Mouse (Mus musculus): ENCODE results near the gene Slc22a23. TPM values are rescaled to one million over a fixed set of nuclear protein-coding genes. Genes with fewer than 3 reads are reported as not detected.

The Slc22a23 gene
- polyA plus RNA-seq, 1 experiment from 2014 or later = 5.5 TPM

GRCm38 (mm10) chr13:34298674-34299073 lies 46.3 kb downstream of the Slc22a23 start:
- Histone ChIP-seq H3K4me3 (no peak overlapping the region), H3K4me2 (no peak overlapping the region), H3K27ac (replicated peaks) (no peak overlapping the region), H3K9ac (no peak overlapping the region), H3K9me3 (no peaks in the 10 kb centered on the region), H3K36me3 (peaks cover 17% of the 10 kb centered on the region), H3K27me3 (replicated peaks) (no peaks in the 10 kb centered on the region), H3K4me1 (peaks cover 6% of the 10 kb centered on the region; the same call in 1 of the 2 replicates)
- whole genome bisulfite sequencing = 87% methylated on average over 5 of the region's 5 CpGs
- no peak for ATAC-seq (ENCODE audit: extremely low read depth, insufficient number of reproducible peaks, low FRiP score, low TSS enrichment)

GRCm38 (mm10) chr13:34298061-34298460 lies 46.9 kb downstream of the Slc22a23 start:
- WGBS = 89% methylated on average over 6 of the region's 6 CpGs
- H3K4me2 ChIP-seq = no peak overlapping the region
- ATAC-seq (ENCODE audit: extremely low read depth, insufficient number of reproducible peaks, low FRiP score, low TSS enrichment) = no peak
- no peak overlapping the region for H3K4me3 ChIP-seq
- no peaks in the 10 kb centered on the region for H3K9me3 ChIP-seq
- no peaks in the 10 kb centered on the region for H3K27me3 ChIP-seq (replicated peaks)
- H3K36me3 ChIP-seq = peaks cover 17% of the 10 kb centered on the region
- H3K9ac ChIP-seq = no peak overlapping the region
- H3K27ac ChIP-seq (replicated peaks) = no peak overlapping the region
- H3K4me1 ChIP-seq = peaks cover 6% of the 10 kb centered on the region; the same call in 1 of the 2 replicates

- Histone ChIP-seq H3K27ac (replicated peaks) (no peak overlapping the region), H3K4me1 (peaks cover 11% of the 10 kb centered on the region; the same call in 1 of the 2 replicates), H3K4me2 (no peak overlapping the region), H3K9me3 (no peaks in the 10 kb centered on the region), H3K4me3 (no peak overlapping the region), H3K9ac (no peak overlapping the region), H3K27me3 (replicated peaks) (no peaks in the 10 kb centered on the region), H3K36me3 (peaks cover 17% of the 10 kb centered on the region)
- no peak for ATAC-seq (ENCODE audit: extremely low read depth, insufficient number of reproducible peaks, low FRiP score, low TSS enrichment)
- 86% methylated on average over 12 of the region's 12 CpGs for WGBS
These were observed 49.1 kb downstream of the Slc22a23 start for GRCm38 (mm10) chr13:34295787-34296435.

- H3K4me3 ChIP-seq = no peak overlapping the region
- H3K27me3 ChIP-seq (replicated peaks) = no peaks in the 10 kb centered on the region
- no peak overlapping the region for H3K9ac ChIP-seq
- no peaks in the 10 kb centered on the region for H3K9me3 ChIP-seq
- H3K36me3 ChIP-seq = peaks cover 17% of the 10 kb centered on the region
- no peak for ATAC-seq (ENCODE audit: extremely low read depth, insufficient number of reproducible peaks, low FRiP score, low TSS enrichment)
- H3K4me2 ChIP-seq = no peak overlapping the region
- no peak overlapping the region for H3K27ac ChIP-seq (replicated peaks)
- WGBS = 50% methylated on average over 4 of the region's 4 CpGs
- H3K4me1 ChIP-seq = peaks cover 11% of the 10 kb centered on the region; the same call in 1 of the 2 replicates
These were observed 50.8 kb downstream of the Slc22a23 start for GRCm38 (mm10) chr13:34294212-34294611.

- ATAC-seq (ENCODE audit: extremely low read depth, insufficient number of reproducible peaks, low FRiP score, low TSS enrichment) = no peak
- Histone ChIP-seq H3K4me1 (peaks cover 27% of the 10 kb centered on the region), H3K36me3 (peaks cover 8% of the 10 kb centered on the region; the same call in 1 of the 2 replicates)
These were observed 52.9 kb downstream of the Slc22a23 start for GRCm38 (mm10) chr13:34292042-34292441.

GRCm38 (mm10) chr13:34290346-34290745 lies 54.6 kb downstream of the Slc22a23 start:
- WGBS = 78% methylated on average over 1 of the region's 1 CpGs
- ATAC-seq (ENCODE audit: extremely low read depth, insufficient number of reproducible peaks, low FRiP score, low TSS enrichment) = no peak
- Histone ChIP-seq H3K4me3 (no peak overlapping the region), H3K27me3 (replicated peaks) (no peaks in the 10 kb centered on the region), H3K4me2 (no peak overlapping the region), H3K9me3 (no peaks in the 10 kb centered on the region), H3K4me1 (peaks cover 32% of the 10 kb centered on the region), H3K9ac (no peak overlapping the region), H3K27ac (replicated peaks) (no peak overlapping the region), H3K36me3 (no peaks in the 10 kb centered on the region)

More at GRCm38 (mm10) chr13:34292042-34292441, 52.9 kb downstream of the Slc22a23 start:
- Histone ChIP-seq H3K27me3 (replicated peaks) (no peaks in the 10 kb centered on the region), H3K9ac (no peak overlapping the region), H3K4me3 (no peak overlapping the region), H3K27ac (replicated peaks) (no peak overlapping the region), H3K9me3 (no peaks in the 10 kb centered on the region), H3K4me2 (no peak overlapping the region)
- WGBS = 67% methylated on average over 2 of the region's 2 CpGs

- 90% methylated on average over 2 of the region's 2 CpGs for WGBS
These were observed 55.4 kb downstream of the Slc22a23 start for GRCm38 (mm10) chr13:34289567-34289966.

GRCm38 (mm10) chr13:34288129-34288528 lies 56.9 kb downstream of the Slc22a23 start:
- no peak overlapping the region for H3K4me2 ChIP-seq
- H3K27me3 ChIP-seq (replicated peaks) = no peaks in the 10 kb centered on the region
- no peaks in the 10 kb centered on the region for H3K9me3 ChIP-seq
- WGBS = 61% methylated on average over 2 of the region's 2 CpGs
- no peak overlapping the region for H3K4me3 ChIP-seq
- no peak for ATAC-seq (ENCODE audit: extremely low read depth, insufficient number of reproducible peaks, low FRiP score, low TSS enrichment)
- peaks cover 26% of the 10 kb centered on the region for H3K4me1 ChIP-seq
- no peak overlapping the region for H3K9ac ChIP-seq
- no peaks in the 10 kb centered on the region for H3K36me3 ChIP-seq
- no peak overlapping the region for H3K27ac ChIP-seq (replicated peaks)

More at GRCm38 (mm10) chr13:34289567-34289966, 55.4 kb downstream of the Slc22a23 start:
- no peak overlapping the region for H3K4me2 ChIP-seq
- H3K4me1 ChIP-seq = peaks cover 32% of the 10 kb centered on the region
- no peak overlapping the region for H3K27ac ChIP-seq (replicated peaks)
- no peaks in the 10 kb centered on the region for H3K27me3 ChIP-seq (replicated peaks)
- ATAC-seq (ENCODE audit: extremely low read depth, insufficient number of reproducible peaks, low FRiP score, low TSS enrichment) = no peak
- H3K9me3 ChIP-seq = no peaks in the 10 kb centered on the region
- H3K36me3 ChIP-seq = no peaks in the 10 kb centered on the region
- no peak overlapping the region for H3K9ac ChIP-seq
- no peak overlapping the region for H3K4me3 ChIP-seq

GRCm38 (mm10) chr13:34287601-34288083 lies 57.3 kb downstream of the Slc22a23 start:
- H3K4me3 ChIP-seq = no peak overlapping the region
- H3K36me3 ChIP-seq = no peaks in the 10 kb centered on the region
- no peak for ATAC-seq (ENCODE audit: extremely low read depth, insufficient number of reproducible peaks, low FRiP score, low TSS enrichment)
- no peak overlapping the region; the same call in 1 of the 2 replicates for H3K27ac ChIP-seq (replicated peaks)
- H3K27me3 ChIP-seq (replicated peaks) = no peaks in the 10 kb centered on the region
- 35% methylated on average over 9 of the region's 9 CpGs for WGBS
- H3K4me2 ChIP-seq = peak overlapping the region; percentile 24; the same call in 1 of the 2 replicates
- no peak overlapping the region for H3K9ac ChIP-seq
- no peaks in the 10 kb centered on the region for H3K9me3 ChIP-seq
- peaks cover 26% of the 10 kb centered on the region for H3K4me1 ChIP-seq

GRCm38 (mm10) chr13:34281360-34281759 lies 63.6 kb downstream of the Slc22a23 start:
- no peaks in the 10 kb centered on the region for H3K9me3 ChIP-seq
- peaks cover 2% of the 10 kb centered on the region; the same call in 1 of the 2 replicates for H3K36me3 ChIP-seq
- 81% methylated on average over 6 of the region's 6 CpGs for WGBS
- peaks cover 26% of the 10 kb centered on the region for H3K4me1 ChIP-seq
- no peaks in the 10 kb centered on the region for H3K27me3 ChIP-seq (replicated peaks)
- no peak for ATAC-seq (ENCODE audit: extremely low read depth, insufficient number of reproducible peaks, low FRiP score, low TSS enrichment)
- no peak overlapping the region for H3K4me2 ChIP-seq
- H3K27ac ChIP-seq (replicated peaks) = 0 out of 2 replicates have a peak overlapping the region, but pooled peaks have one; percentile 1
- H3K4me3 ChIP-seq = no peak overlapping the region
- no peak overlapping the region for H3K9ac ChIP-seq

- ATAC-seq (ENCODE audit: extremely low read depth, insufficient number of reproducible peaks, low FRiP score, low TSS enrichment) = no peak
- peaks cover 2% of the 10 kb centered on the region; the same call in 1 of the 2 replicates for H3K36me3 ChIP-seq
- no peaks in the 10 kb centered on the region for H3K9me3 ChIP-seq
- H3K4me2 ChIP-seq = no peak overlapping the region
- no peaks in the 10 kb centered on the region for H3K27me3 ChIP-seq (replicated peaks)
- H3K4me3 ChIP-seq = no peak overlapping the region
- H3K9ac ChIP-seq = no peak overlapping the region
- H3K27ac ChIP-seq (replicated peaks) = no peak overlapping the region
- H3K4me1 ChIP-seq = peaks cover 40% of the 10 kb centered on the region
- WGBS = 75% methylated on average over 5 of the region's 5 CpGs
These were observed 66.2 kb downstream of the Slc22a23 start for GRCm38 (mm10) chr13:34278759-34279270.
